Mouse (Mus musculus) liver, postnatal 0 days (tissue): ENCODE data around the gene Txndc15.

ENCODE experiments used
- CTCF ChIP-seq: sonication (generic); IDR thresholded peaks from 2 replicates; pipeline ENCODE4 v1.5.1; 2016; ENCODE audit warnings: antibody characterized with exemption, low read depth
- EP300 ChIP-seq: IDR thresholded peaks from 2 replicates; pipeline ENCODE4 v1.6.1; 2016; ENCODE audit warnings: antibody characterized with exemption, low read depth, mild to moderate bottlenecking

DNA sequence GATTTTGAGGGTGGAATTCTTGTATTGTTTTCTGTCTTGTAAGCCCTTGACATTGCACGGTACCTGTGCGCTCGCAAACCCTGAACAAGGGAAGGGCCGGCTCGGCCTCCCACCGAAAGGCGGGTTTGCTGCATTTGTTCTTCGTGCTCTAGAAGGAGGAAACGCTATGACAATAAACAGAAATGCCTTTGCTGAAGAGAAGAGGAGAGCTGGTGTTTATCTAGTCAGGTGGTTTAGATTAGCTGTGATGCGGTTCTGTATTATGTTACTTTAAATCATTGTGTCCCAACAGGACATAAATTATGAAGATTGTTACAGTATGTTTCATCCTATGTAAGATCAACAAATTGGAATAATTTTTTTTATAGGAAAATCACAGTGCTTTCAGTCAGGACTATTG, 47.0 kb downstream of the Txndc15 start:
- no peak for TF ChIP-seq CTCF
- TF ChIP-seq EP300, result no peak
